Mouse (Mus musculus): ENCODE measurements around the gene Tmem132e.

DNA sequence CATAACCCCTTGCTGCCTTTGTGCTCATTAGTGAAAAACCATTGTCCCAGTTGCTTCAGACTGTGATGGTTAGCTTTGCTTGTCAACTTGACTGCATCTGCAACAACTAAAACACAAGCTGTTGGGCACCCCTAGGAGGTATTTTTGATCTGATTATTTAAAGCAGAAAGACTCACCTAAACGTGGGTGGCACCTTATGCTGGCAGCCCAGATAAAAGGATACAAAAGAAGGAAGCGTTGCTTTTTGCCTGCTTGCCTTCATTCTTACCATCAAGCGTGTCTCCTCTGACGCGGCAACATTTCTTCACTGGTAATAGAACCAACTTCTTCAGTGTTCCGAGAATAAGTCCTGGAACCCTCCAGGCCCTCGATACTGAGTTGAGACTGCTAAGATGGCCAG is 72.6 kb downstream of the Tmem132e start:
- no peak for TF ChIP-seq POLR2A (IDR thresholded peaks at IDR 0.05; ENCODE audit: borderline replicate concordance, low read depth, low read length)
- TF ChIP-seq CTCF (IDR thresholded peaks at IDR 0.05; ENCODE audit: low read depth, low read length), result no peak

All from bone marrow macrophage, adult 2 months (primary cell).